ENCODE assay signal across 14 mouse cellular contexts in the genomic region with DNA sequence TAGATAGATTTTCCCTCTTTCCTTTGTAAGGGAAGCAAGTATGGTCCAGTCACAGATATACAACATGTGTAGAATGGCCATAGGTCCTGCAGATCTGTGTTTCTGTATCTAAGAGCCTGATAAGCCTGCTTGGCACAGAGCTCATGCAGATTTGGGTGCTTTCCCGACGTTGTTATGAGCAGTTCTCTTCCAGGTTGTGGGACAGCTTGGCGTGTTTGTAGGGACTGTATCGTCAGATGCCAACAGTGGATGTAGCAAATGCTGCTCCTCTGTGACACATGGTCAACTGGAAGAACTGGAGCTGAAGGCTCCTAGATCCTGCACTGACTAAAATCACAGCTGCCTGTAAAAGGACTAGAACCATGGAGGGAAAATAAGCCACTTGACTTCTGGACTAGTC. TPM values are rescaled to one million over a fixed set of nuclear protein-coding genes. Genes with fewer than 3 reads are reported as not detected.
A peak's percentile ranks its signal among the peaks of the same experiment; 100 is the strongest.
DNase-seq lines count a peak whose midpoint lies in the region; ATAC-seq lines count a peak whose summit lies in the region.
"Had no signal": no experiment of that assay in that cellular context is flagged by ENCODE, and none has a peak within 500 bp of the region (broad histone marks: within the 10 kb centered on the region; RNA-seq: fewer than 3 reads in every experiment).

No protein-coding gene starts in this region.

- no peak for DNase-seq in cerebellum, postnatal 4 days (ENCODE audit: low spot score in 2 of 2)
- DNase-seq in cerebellum, adult 9-10 months = peak; percentile 80
- DNase-seq in layer of hippocampus, adult 18-20 months (ENCODE audit: low spot score in 2 of 2) = peak; percentile 30 to 71
- DNase-seq in layer of hippocampus, postnatal 36 days = peak; percentile 41 to 45
- no peak for DNase-seq in right cerebral cortex, adult 2 months (ENCODE audit: low spot score in 2 of 2)
- no peak for DNase-seq in heart, postnatal 25 days (ENCODE audit: low spot score)
- DNase-seq: adrenal gland, adult 8-10 months; gastrocnemius, postnatal 25 days; kidney, adult 2 months; kidney, postnatal 10 days; thymus, postnatal 14 days had no signal

- intact Hi-C loops in heart, postnatal 25 days (cut with DNase I) = no loop called here

- peak; percentile 91 for ATAC-seq in cerebellum, adult (ENCODE audit: insufficient number of reproducible peaks, low FRiP score, low TSS enrichment)
- ATAC-seq in activated CD4-positive, CD25-positive, alpha-beta regulatory T cell, adult 4 months = no peak

RNA-seq across cellular contexts. Expression of a gene that starts 17.4 kb away (rescaled TPM):
- 100 to 1,000 TPM; 154 to 161 TPM for total RNA-seq in layer of hippocampus, adult 18-20 months (2021)
- total RNA-seq in layer of hippocampus, postnatal 36 days (2021) = 100 to 1,000 TPM; 181 to 203 TPM
- total RNA-seq in heart, postnatal 25 days (2021) = under 1 TPM in 1 of 2 experiments, not detected in 1; 0.36 TPM
- not detected for polyA plus RNA-seq in activated CD4-positive, CD25-positive, alpha-beta regulatory T cell, adult 4 months (2017; shearing (Covaris generic))
- total RNA-seq: gastrocnemius, postnatal 25 days had no signal
- polyA plus RNA-seq: kidney, adult 2 months; macrophage had no signal

Comparison
In these comparisons a context has a peak if more than half of its experiments do, and no peak if none do; other contexts are left out.
1. DNase-seq: peak in cerebellum, adult 9-10 months (single experiment), layer of hippocampus, adult 18-20 months (2 of 2) and layer of hippocampus, postnatal 36 days (2 of 2); none in cerebellum, postnatal 4 days (0 of 2), right cerebral cortex, adult 2 months (0 of 2) and heart, postnatal 25 days (single experiment).
2. RNA of a gene that starts 17.4 kb away (total RNA-seq): 181 to 203 TPM in layer of hippocampus, postnatal 36 days and 154 to 161 TPM in layer of hippocampus, adult 18-20 months; 0.36 TPM in heart, postnatal 25 days; every median in the first group is over 100 times any median in the second.